Mouse (Mus musculus) CD4-positive helper T cell, adult 2 months (primary cell): Measurements from ENCODE around the gene Mtnr1a.

Source experiments
- DNase-seq: peaks from one replicate; pipeline ENCODE4 v3.0.0-alpha.2; 2012; ENCODE audit warnings: low read depth, missing footprints, low spot score

The Mtnr1a gene

DNA sequence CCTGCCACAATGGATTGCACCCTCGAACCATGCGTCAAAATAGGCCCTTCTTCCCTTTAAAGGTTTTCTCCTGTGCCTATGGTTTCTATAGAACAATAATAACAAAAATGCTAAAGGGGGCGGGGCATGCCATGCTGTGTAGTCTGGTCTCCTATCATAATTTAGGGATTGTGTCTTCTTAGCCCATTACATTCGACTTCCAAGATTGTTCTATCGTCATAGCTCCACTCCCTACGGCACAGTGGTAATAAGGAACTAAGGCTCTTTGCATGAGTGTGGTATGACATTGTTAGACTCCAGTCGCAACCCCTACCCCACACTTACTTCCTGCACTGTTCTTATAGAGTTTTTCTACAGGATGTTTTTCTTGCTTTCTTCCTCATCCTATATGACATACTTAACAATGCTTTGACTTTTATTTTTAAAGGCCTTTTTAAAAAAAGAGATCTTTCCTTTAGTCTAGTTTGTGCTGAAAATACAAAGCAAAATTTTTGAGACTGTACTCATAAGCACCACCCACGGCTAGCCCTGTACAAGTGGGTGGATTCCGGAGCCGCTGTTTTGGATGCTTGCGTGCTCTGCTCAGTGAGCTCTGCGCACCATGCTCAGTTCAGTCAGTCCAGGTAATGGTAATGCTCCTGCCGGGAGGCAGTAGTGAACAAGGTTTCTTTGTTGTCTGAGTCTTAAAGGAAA lies 40.6 kb downstream of the Mtnr1a start:
- no peak for DNase-seq

- DNase-seq: no peak
Measured at GRCm38 (mm10) chr8:45110064-45110812, 41.3 kb downstream of the Mtnr1a start.

GRCm38 (mm10) chr8:45110813-45111104 lies 41.8 kb downstream of the Mtnr1a start:
- DNase-seq: no peak

GRCm38 (mm10) chr8:45111820-45112219 lies 42.9 kb downstream of the Mtnr1a start:
- no peak for DNase-seq

- DNase-seq: no peak
Measured at GRCm38 (mm10) chr8:45117588-45117987, 48.7 kb downstream of the Mtnr1a start.

GRCm38 (mm10) chr8:45125680-45126079 lies 56.7 kb downstream of the Mtnr1a start:
- DNase-seq: no peak
